Mouse (Mus musculus) spleen, adult 12 weeks (tissue): Measurements from ENCODE around the gene Dnajc30.

ENCODE experiments used
- DNase-seq: peaks from one replicate; pipeline ENCODE4 v3.0.0; 2022; ENCODE audit warnings: low spot score

Gene Dnajc30

GRCm38 (mm10) chr5:135109426-135109825, 45.4 kb downstream of the Dnajc30 start:
- no peak for DNase-seq

DNA sequence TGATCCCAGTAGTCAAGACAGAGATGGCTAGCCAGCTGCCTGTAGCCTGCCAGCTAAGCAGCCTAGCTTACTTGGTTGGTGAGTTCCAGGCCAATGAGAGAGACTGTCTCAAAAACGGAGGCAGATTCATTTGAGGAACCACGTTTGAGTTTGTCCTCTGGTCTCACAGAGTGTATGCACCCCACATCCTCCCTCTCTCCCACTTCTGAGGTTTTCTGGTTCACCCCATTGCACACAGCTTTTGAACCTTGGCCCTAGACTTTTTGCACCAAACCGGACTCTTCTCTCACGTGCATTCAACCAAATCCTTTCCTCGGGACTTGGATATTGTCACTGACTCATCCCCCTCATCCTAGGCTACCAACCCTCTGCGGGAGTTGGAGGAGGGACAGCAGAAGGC, 46.0 kb downstream of the Dnajc30 start:
- no peak for DNase-seq

GRCm38 (mm10) chr5:135113782-135114181, 49.8 kb downstream of the Dnajc30 start:
- DNase-seq: no peak

DNA sequence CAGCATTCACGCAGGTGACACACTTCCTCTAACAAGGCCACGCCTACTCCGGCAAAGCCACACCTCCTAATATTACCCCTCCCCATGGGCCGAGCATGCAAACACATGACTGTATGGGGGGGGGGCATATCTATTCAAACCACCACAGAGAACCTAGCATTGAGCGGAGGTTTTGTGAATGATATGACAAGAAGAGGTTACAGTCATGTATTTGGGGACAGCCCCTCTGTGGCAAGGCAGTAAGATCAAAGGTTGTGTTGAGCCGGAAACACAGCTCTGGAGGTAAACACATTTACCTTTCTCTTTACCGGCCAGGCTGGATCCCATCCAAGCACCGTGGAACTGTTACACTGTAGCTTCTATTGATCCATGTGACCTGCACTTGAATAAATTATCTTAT, 51.2 kb downstream of the Dnajc30 start:
- DNase-seq: no peak
